Mouse (Mus musculus) G1E (cell line): ENCODE data around the gene Lysmd4.

Source experiments
- CTCF ChIP-seq: IDR thresholded peaks from 2 replicates; pipeline ENCODE4 v1.5.1; 2012; ENCODE audit warnings: low read depth, low read length, inconsistent platforms, mixed read lengths
- POLR2AphosphoS5 ChIP-seq: IDR thresholded peaks from 2 replicates; pipeline ENCODE4 v1.6.1; 2012; ENCODE audit warnings: low read depth, low read length, inconsistent platforms; ENCODE audit not compliant: insufficient replicate concordance
- TAL1 ChIP-seq: conservative IDR thresholded peaks from 2 replicates; pipeline ENCODE4 v1.6.1; 2012; ENCODE audit warnings: low read depth, low read length, inconsistent platforms, mixed read lengths

GRCm38 (mm10) chr7:67320359-67320758 is 98.0 kb downstream of the Lysmd4 start:
- TF ChIP-seq CTCF (no peak), POLR2AphosphoS5 (no peak), TAL1 (no peak)
